Mouse (Mus musculus): Measurements from ENCODE around the gene Kcnmb1. TPM values are rescaled to one million over a fixed set of nuclear protein-coding genes. Genes with fewer than 3 reads are reported as not detected.

Gene Kcnmb1
- total and polyA plus RNA-seq, 2 experiments from 2014 or later: 0.07 to 0.11 TPM

- no peak overlapping the region for H3K4me2 ChIP-seq (ENCODE audit: low read depth, low read length, poor library complexity, severe bottlenecking)
- TF ChIP-seq CTCF (IDR thresholded peaks at IDR 0.05): no peak
- no peaks in the 10 kb centered on the region for H3K9me3 ChIP-seq (ENCODE audit: low read length)
- no peak overlapping the region for H3K27ac ChIP-seq (ENCODE audit: low read depth, low read length)
- H3K27me3 ChIP-seq (ENCODE audit: insufficient read depth, low read length): no peaks in the 10 kb centered on the region
- 88% methylated on average over 14 of the region's 14 CpGs for WGBS
- DNase-seq (ENCODE audit: low spot score) (peak; percentile 55), ATAC-seq (ENCODE audit: low FRiP score) (no peak)
- no peaks in the 10 kb centered on the region for H3K4me1 ChIP-seq (ENCODE audit: insufficient read depth, low read length)
- H3K9ac ChIP-seq (replicated peaks; ENCODE audit: low read length, poor library complexity, severe bottlenecking): no peak overlapping the region
- H3K36me3 ChIP-seq (ENCODE audit: insufficient read depth, low read length): no peaks in the 10 kb centered on the region
- no peak overlapping the region for H3K4me3 ChIP-seq (ENCODE audit: low read depth, low read length)
Measured at GRCm38 (mm10) chr11:33974341-33975040, 11.7 kb downstream of the Kcnmb1 start.

- H3K36me3 ChIP-seq (ENCODE audit: insufficient read depth, low read length): no peaks in the 10 kb centered on the region
- no peak overlapping the region for H3K4me3 ChIP-seq (ENCODE audit: low read depth, low read length)
- H3K27ac ChIP-seq (ENCODE audit: low read depth, low read length): no peak overlapping the region
- WGBS: 86% methylated on average over 2 of the region's 2 CpGs
- no peak overlapping the region for H3K9ac ChIP-seq (replicated peaks; ENCODE audit: low read length, poor library complexity, severe bottlenecking)
- no peaks in the 10 kb centered on the region for H3K9me3 ChIP-seq (ENCODE audit: low read length)
- no peak for TF ChIP-seq CTCF (IDR thresholded peaks at IDR 0.05)
- no peak overlapping the region for H3K4me2 ChIP-seq (ENCODE audit: low read depth, low read length, poor library complexity, severe bottlenecking)
- no peak for ATAC-seq (ENCODE audit: low FRiP score)
- no peaks in the 10 kb centered on the region for H3K4me1 ChIP-seq (ENCODE audit: insufficient read depth, low read length)
- H3K27me3 ChIP-seq (ENCODE audit: insufficient read depth, low read length): no peaks in the 10 kb centered on the region
- no peak for DNase-seq (ENCODE audit: low spot score)
Measured at GRCm38 (mm10) chr11:33975121-33975520, 12.3 kb downstream of the Kcnmb1 start.

GRCm38 (mm10) chr11:33980146-33980545, 17.3 kb downstream of the Kcnmb1 start:
- DNase-seq (ENCODE audit: low spot score): no peak
- TF ChIP-seq CTCF (IDR thresholded peaks at IDR 0.05): no peak
- no peaks in the 10 kb centered on the region for H3K36me3 ChIP-seq (ENCODE audit: insufficient read depth, low read length)
- H3K4me2 ChIP-seq (ENCODE audit: low read depth, low read length, poor library complexity, severe bottlenecking): no peak overlapping the region
- H3K27me3 ChIP-seq (ENCODE audit: insufficient read depth, low read length): no peaks in the 10 kb centered on the region
- no peak overlapping the region for H3K4me3 ChIP-seq (ENCODE audit: low read depth, low read length)
- 86% methylated on average over 4 of the region's 4 CpGs for WGBS
- no peaks in the 10 kb centered on the region for H3K9me3 ChIP-seq (ENCODE audit: low read length)
- H3K9ac ChIP-seq (replicated peaks; ENCODE audit: low read length, poor library complexity, severe bottlenecking): no peak overlapping the region
- no peak for ATAC-seq (ENCODE audit: low FRiP score)
- H3K27ac ChIP-seq (ENCODE audit: low read depth, low read length): no peak overlapping the region
- no peaks in the 10 kb centered on the region for H3K4me1 ChIP-seq (ENCODE audit: insufficient read depth, low read length)

GRCm38 (mm10) chr11:33986525-33986924, 23.7 kb downstream of the Kcnmb1 start:
- no peak for TF ChIP-seq CTCF (IDR thresholded peaks at IDR 0.05)
- Histone ChIP-seq H3K9me3 (ENCODE audit: low read length) (no peaks in the 10 kb centered on the region), H3K4me2 (ENCODE audit: low read depth, low read length, poor library complexity, severe bottlenecking) (no peak overlapping the region), H3K27me3 (ENCODE audit: insufficient read depth, low read length) (no peaks in the 10 kb centered on the region), H3K27ac (ENCODE audit: low read depth, low read length) (no peak overlapping the region), H3K36me3 (ENCODE audit: insufficient read depth, low read length) (no peaks in the 10 kb centered on the region), H3K4me3 (ENCODE audit: low read depth, low read length) (no peak overlapping the region), H3K9ac (replicated peaks; ENCODE audit: low read length, poor library complexity, severe bottlenecking) (no peak overlapping the region), H3K4me1 (ENCODE audit: insufficient read depth, low read length) (no peaks in the 10 kb centered on the region)
- WGBS: 83% methylated on average over 2 of the region's 2 CpGs
- ATAC-seq (ENCODE audit: low FRiP score): no peak
- DNase-seq (ENCODE audit: low spot score): no peak

- H3K4me3 ChIP-seq (ENCODE audit: low read depth, low read length): no peak overlapping the region
- no peak overlapping the region for H3K27ac ChIP-seq (ENCODE audit: low read depth, low read length)
- WGBS: 89% methylated on average over 5 of the region's 5 CpGs
- H3K9ac ChIP-seq (replicated peaks; ENCODE audit: low read length, poor library complexity, severe bottlenecking): no peak overlapping the region
- H3K4me2 ChIP-seq (ENCODE audit: low read depth, low read length, poor library complexity, severe bottlenecking): no peak overlapping the region
- no peak for TF ChIP-seq CTCF (IDR thresholded peaks at IDR 0.05)
- H3K36me3 ChIP-seq (ENCODE audit: insufficient read depth, low read length): no peaks in the 10 kb centered on the region
- no peak for ATAC-seq (ENCODE audit: low FRiP score)
- no peak for DNase-seq (ENCODE audit: low spot score)
- H3K27me3 ChIP-seq (ENCODE audit: insufficient read depth, low read length): no peaks in the 10 kb centered on the region
- peaks cover 10% of the 10 kb centered on the region; the same call in 1 of the 2 replicates for H3K4me1 ChIP-seq (ENCODE audit: insufficient read depth, low read length)
- no peaks in the 10 kb centered on the region for H3K9me3 ChIP-seq (ENCODE audit: low read length)
Measured at GRCm38 (mm10) chr11:33990002-33990401, 27.2 kb downstream of the Kcnmb1 start.

GRCm38 (mm10) chr11:33992938-33993337, 30.1 kb downstream of the Kcnmb1 start, which contains the start of gene Kcnip1:
Gene Kcnip1, minus strand, starts transcription at chr11:33993152.
- ATAC-seq (ENCODE audit: low FRiP score) (peak; percentile 52; the same call in 1 of the 2 replicates), DNase-seq (ENCODE audit: low spot score) (peak; percentile 65)
- Histone ChIP-seq H3K4me2 (ENCODE audit: low read depth, low read length, poor library complexity, severe bottlenecking) (peak within 1 kb of the TSS; percentile 40), H3K9ac (replicated peaks; ENCODE audit: low read length, poor library complexity, severe bottlenecking) (no peak within 1 kb of the TSS), H3K4me3 (ENCODE audit: low read depth, low read length) (no peak within 1 kb of the TSS), H3K4me1 (ENCODE audit: insufficient read depth, low read length) (peaks cover 10% of the 10 kb centered on the region; the same call in 1 of the 2 replicates), H3K27me3 (ENCODE audit: insufficient read depth, low read length) (no peaks in the 10 kb centered on the region), H3K9me3 (ENCODE audit: low read length) (no peaks in the 10 kb centered on the region), H3K27ac (ENCODE audit: low read depth, low read length) (no peak within 1 kb of the TSS), H3K36me3 (ENCODE audit: insufficient read depth, low read length) (no peaks in the 10 kb centered on the region)
- 22% methylated on average over 12 of the region's 12 CpGs for WGBS
- no peak for TF ChIP-seq CTCF (IDR thresholded peaks at IDR 0.05)
